Mouse (Mus musculus) yolk sac, embryonic 10.5 days (tissue): ENCODE data around the gene Has3.
"Not testable (repeated sequence)": the region's sequence is repeated elsewhere in the genome, so short reads cannot be mapped to it uniquely, and the experiment has no call there.

Experiments used
- DNase-seq: peaks from one replicate; pipeline ENCODE4 v3.0.0-alpha.2; 2017; ENCODE audit warnings: low spot score

Gene Has3

DNA sequence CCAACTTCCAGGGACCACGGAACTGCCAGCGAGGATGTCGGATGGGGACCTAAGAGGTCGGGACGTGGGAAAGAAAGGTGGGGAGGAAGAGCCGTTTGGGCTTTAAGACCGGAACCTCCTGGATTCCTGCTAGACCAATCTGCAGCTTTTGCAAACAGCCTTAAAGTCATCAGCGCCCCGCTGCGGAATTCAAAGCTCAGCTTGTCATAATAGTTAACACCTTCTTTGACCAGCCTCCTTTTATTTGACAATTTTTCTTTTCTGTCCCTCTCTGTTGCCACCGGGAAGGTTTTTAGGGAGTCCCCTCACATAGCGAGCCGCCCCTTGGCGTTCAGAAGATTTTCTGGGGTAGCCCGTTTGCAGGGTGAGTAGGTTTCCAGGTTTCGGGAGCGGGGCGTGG, at the start of gene Has3:
Gene Has3 (plus strand): TSS at position 192 of the 400 bp plus-strand sequence.
- no peak for DNase-seq

- DNase-seq: no peak
Observed at GRCm38 (mm10) chr8:106820553-106821515, 49.2 kb upstream of the Has3 start.

DNA sequence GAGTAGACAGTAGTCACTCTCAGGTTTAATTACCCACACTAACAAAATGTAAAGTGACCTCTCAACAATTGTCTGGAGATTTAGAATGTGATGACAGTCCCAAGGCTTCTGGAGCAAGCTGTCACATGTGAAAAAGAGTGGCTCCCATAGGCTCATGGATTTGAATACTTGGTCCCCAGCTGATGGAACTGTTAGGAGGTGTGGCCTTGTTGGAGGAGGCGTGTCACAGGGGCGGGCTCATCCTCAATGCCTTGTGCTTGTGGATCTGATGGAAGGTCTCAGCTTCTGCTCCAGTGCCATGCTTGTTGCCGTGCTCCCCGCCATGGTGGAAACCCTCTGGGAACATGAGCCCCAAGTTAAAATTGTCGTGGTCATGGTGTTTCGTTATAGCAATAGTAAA, 41.1 kb upstream of the Has3 start:
- DNase-seq: no peak

DNA sequence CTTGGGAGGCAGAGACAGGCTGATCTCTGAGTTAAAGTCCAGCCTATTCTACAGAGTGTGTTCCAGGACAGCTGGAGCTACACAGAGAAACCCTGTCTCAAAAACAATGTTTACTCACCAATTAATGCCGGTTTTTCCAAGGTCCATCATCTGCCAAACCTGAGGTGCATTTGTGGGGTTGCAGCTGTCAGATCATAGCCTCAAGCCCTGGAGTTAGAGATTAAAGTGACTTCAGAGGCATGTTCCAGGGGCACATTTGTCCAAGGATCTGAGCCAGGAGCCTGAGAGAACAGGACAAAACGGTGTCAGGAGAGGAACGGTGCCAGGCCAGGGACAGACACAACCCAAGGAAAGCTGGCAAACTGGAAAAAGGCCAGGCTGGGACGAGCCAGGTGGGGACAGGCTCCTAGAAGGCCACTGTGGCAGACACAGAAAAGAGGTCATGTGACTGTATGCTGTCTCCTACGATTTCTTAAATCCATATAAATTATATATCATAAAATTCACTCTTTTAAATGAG, 40.5 kb upstream of the Has3 start:
- no peak for DNase-seq

- DNase-seq: no peak
Observed at GRCm38 (mm10) chr8:106834899-106835298, 35.1 kb upstream of the Has3 start.

- DNase-seq: peak; percentile 66
Observed at GRCm38 (mm10) chr8:106836525-106836924, 33.5 kb upstream of the Has3 start.

DNA sequence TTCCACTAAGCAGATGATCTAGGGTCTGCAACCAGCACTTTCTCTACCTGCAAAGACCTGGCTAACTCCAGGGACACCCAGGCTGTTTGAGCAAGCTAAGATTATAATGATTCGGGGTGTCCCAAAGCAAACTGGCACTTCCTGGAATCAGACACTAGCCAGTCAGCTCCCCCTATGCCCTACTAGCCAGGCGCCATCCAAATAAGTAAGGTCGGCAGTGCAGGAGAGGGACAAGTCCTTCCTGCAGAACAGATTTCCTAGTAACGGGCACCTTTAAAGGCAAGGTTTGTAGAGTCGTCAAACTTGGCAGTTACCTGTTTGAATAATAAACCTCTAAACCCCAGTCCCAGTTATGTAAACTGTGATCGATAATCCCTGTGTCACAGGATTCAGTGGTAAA, 31.2 kb upstream of the Has3 start:
- no peak for DNase-seq

DNA sequence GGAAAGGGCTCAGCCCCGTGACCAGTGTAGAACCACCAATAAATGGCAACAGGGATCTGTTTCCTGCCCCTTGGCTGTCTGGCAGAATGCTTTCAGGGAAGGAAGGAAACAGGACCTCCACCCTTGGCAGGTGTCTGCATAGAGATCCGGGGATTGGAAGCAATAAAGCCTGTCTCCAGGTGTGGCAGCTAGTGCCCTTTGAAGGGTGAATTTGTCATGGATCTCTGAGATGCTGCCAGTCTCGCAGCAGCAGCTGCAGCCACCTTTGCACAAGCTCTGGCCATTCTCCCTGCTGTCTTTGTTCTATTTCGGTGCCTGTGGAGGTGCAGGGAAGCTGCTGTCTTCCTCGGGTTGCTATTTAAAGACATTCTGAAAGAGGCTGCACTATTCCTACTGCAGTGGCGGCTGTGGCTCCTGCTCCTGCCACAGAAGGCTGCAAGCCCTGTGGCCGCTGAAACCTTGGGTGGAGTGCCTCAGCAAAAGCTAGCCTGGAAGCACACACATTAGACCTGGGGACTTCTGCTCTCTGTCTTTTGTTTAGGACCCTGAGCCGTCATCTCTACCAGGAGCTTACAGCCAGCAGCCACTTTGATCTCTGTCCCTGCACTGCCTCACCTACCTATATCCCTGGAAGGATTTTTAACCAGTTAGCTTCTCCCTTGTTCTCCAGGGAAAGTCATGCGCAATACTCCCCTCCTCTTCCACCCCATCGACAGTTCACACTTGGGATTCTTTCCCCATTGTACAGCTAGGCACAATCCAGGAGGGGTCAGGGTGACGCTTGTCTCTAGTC, 30.6 kb upstream of the Has3 start:
- no peak for DNase-seq

GRCm38 (mm10) chr8:106850034-106850433, 20.0 kb upstream of the Has3 start:
- no peak for DNase-seq

DNA sequence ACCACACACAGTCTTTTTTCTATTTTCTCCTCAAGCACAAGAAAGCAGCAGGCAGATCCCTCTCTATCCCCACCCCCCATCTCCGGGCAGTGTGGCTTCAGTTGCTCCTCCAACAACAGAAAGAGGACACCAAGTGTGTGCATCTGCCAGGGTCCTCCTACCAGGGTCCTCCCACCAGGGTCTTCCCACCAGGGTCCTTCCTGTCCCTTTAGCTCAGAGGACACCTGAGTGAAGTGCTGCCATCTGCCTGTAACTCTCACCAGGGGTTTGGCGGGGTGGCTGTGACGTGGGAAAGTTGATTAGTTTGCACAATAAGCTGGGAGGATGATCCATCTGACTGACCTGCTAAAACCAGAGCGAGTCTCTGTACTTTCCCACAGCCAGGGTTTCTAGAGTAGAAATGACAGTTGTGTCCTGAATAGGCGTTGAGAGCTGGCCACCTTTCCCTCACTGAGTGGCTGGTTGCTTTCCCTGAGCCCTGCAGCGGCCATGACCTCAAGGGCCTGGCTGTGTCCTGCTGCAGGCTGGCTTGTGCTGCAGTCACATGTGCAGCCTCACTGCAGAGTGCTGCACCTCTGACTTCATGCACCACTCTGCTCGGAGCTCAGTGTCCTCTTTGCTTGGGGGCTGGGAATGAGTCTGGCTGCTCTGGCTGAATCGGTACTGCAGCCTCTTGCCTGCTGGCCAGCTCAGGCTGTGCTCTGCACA, 15.4 kb upstream of the Has3 start:
- peak; percentile 47 for DNase-seq

GRCm38 (mm10) chr8:106855242-106855562, 14.8 kb upstream of the Has3 start:
- no peak for DNase-seq

DNA sequence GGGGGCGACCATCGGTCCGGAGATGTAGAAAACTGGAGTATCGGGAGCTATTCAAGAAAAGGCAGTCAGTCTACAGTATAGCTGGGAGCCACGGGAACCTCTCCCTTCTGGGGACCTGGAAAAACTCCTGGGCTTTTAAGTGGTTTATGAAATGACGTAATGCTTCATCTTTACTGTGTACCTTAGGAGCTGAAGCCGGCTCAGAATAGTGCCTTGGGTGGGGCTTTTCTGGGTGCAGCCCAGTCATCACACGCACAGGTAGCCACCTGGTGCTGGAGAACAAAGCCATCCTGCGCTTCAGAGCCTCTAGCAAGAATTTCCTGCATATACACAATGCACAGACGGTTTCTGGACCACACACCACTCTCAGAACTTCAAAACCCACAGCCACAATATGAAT, 7.2 kb upstream of the Has3 start:
- no peak for DNase-seq

DNA sequence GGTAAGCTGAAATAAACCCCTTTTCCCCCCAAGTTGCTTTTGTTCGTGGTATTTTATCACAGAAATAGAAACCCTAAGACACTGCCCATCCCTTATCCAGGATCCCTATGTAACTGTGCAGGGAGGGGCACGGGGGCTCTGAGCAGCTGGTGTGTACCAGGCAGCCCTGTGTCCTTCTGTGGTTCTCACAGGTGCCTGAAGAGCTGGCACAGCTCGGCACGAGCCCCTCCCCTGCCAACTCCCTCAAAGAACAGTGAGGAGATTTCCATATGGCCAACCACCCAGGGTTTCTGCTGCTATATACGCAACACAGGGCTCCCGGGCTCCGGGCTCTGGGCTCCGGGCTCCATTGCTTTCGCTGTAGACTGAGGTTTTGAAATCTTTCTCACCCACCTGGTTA, 4.7 kb upstream of the Has3 start:
- no peak for DNase-seq

GRCm38 (mm10) chr8:106870537-106871327, 690 bp downstream of the Has3 start:
- no peak for DNase-seq

DNA sequence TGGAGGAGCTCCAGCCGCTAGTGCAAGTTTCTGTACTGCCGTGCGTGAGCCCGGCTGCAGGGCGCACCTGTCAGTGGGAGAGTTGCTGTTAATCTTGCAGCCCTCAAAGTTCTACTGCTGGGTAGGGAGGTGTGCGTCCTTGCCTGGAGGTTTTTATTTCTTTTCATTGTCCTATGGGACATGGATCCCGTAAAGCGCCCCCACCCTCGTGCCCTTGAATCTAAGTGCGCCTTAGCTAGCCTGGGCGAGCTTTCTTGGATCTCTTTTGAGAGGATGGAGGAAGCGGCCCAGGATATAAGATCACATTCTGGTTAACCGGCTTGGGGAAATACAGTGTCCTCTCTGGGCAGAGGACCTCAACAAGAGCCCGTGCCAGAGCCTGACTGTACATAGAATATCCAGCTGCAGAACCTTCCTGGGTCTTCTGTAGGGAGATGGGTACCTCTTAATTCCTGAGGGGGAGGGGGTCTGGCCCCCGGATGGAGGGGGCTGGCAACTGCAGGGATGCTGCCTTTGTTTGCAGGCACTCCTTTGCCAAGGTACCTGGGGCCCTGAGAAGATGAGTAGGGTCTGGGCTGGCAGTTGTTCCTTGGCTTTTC, 1.4 kb downstream of the Has3 start:
- no peak for DNase-seq

DNA sequence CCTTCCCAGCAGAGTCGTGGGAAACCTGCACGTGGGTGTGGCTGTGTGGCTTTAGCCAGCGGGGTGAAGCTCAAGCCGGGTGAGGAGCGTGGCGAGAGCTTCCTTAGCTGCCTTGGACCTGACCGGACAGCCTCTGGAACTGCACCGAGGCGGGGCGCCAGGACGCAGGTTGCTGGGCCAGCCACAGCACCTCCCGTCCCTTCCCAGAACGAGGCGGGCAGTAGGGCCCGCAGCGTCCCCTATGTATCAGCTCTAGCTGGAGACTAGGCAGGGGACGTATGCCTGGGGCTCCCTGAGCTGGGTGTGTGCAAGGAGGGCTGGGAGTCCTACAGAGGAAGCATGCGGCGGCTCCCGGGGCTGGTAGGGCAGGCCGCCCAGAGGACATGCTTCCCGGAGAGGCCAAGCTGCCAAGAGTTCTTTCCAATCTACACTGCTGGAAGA, 1.9 kb downstream of the Has3 start:
- no peak for DNase-seq

DNA sequence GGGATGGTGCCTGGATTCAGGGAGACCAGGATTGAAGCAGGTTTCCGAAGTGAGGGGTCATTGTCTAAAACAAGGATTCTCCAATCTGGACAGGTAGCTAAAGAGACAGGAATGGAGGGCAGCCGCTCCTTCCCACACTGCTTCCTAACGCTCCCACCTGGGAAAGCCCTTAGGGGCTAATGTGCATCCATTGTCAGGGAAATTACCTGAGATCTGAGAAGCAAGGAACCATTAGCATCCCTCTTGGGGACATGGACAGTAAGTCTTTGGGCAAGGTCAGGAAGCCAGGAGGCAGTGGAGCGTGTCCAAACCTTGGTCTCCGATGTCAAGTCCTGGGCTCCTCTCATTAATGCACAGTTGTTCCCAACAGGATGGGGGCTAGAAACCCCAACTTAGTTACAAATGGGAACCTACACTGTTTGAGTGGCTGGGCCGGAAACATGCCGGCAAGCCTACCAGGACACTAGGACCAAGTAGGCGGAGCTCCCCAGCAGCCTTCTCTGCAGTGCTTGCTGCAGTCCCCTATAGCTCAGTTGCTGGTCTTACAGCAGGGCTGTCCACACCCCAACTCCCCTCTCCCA, 2.5 kb downstream of the Has3 start:
- DNase-seq: no peak

DNA sequence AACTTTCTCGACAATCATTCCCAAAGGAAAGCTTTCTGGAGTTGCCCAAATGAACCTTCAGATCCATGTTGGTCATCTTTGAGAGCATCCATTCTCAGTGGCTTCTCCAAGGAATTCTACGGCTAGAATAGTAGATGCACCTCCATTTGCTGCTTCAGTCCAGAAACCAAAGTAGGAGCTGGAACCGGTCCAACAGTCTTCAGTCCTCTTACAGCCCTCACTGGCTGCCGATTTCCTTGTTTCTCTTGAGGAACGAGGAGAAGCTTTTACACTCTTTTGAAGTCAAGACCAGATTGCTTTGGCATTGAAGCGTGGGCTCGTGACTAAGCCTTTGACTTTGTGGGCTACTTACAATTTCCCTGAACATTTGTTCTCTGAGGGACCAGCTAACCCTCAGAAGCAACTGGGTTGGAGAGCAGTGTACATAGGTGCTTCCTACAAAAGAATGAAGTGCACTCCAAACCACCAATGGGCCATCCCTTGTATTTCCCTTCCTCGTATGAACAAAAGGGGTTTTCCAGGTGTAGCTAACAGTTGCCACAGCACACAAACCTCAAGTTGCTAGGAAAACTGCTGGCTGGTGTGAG, 10.2 kb downstream of the Has3 start:
- DNase-seq: no peak

DNA sequence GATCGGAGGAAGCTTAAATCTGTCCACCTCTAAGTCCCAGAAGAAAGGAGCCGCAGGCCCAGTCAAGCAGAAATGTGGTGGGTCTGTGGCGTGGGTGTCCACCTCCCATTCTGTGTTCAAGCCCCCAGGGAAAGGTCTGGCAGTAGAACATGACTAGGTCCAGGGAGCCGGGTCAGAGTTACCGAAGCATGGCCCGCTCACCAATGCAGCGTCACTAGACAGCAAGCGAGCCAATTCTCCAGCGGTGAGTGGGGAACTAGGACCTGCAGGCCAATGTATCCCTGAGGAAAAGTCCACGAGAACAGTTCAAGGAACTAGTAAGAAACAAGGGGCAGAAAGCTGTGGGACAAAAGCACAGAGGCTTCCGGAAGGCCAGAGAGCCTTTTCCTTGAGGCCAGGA, 14.1 kb downstream of the Has3 start:
- not testable (repeated sequence) for DNase-seq

GRCm38 (mm10) chr8:106884826-106885400, 14.9 kb downstream of the Has3 start:
- DNase-seq: not testable (repeated sequence)
